Mouse (Mus musculus): Measurements from ENCODE around the gene Cnpy3.
"Not testable (repeated sequence)": the region's sequence is repeated elsewhere in the genome, so short reads cannot be mapped to it uniquely, and the experiment has no call there.

The Cnpy3 gene

GRCm38 (mm10) chr17:46764916-46765315 is 12.9 kb upstream of the Cnpy3 start:
- not testable (repeated sequence) for DNase-seq (ENCODE audit: low read depth, low spot score)

GRCm38 (mm10) chr17:46763544-46763943 is 11.5 kb upstream of the Cnpy3 start, which contains the start of gene Ptcra:
Gene Ptcra, minus strand, starts transcription at chr17:46763712.
- DNase-seq (ENCODE audit: low read depth, low spot score): no peak

GRCm38 (mm10) chr17:46758753-46759152 is 6.7 kb upstream of the Cnpy3 start:
- no peak for DNase-seq (ENCODE audit: low read depth, low spot score)

GRCm38 (mm10) chr17:46751056-46751793 is 789 bp downstream of the Cnpy3 start:
- no peak for DNase-seq (ENCODE audit: low read depth, low spot score)

GRCm38 (mm10) chr17:46750580-46750979 is 1.4 kb downstream of the Cnpy3 start:
- DNase-seq (ENCODE audit: low read depth, low spot score): no peak

- no peak for DNase-seq (ENCODE audit: low read depth, low spot score)
Measured at GRCm38 (mm10) chr17:46749282-46749681, 2.7 kb downstream of the Cnpy3 start.

- no peak for DNase-seq (ENCODE audit: low read depth, low spot score)
Measured at GRCm38 (mm10) chr17:46747806-46748205, 4.2 kb downstream of the Cnpy3 start.

GRCm38 (mm10) chr17:46747234-46747633 is 4.8 kb downstream of the Cnpy3 start:
- no peak for DNase-seq (ENCODE audit: low read depth, low spot score)

- DNase-seq (ENCODE audit: low read depth, low spot score): no peak
Measured at GRCm38 (mm10) chr17:46745506-46745905, 6.5 kb downstream of the Cnpy3 start.

GRCm38 (mm10) chr17:46742986-46743385 is 9.0 kb downstream of the Cnpy3 start:
- DNase-seq (ENCODE audit: low read depth, low spot score): peak; percentile 41

- DNase-seq (ENCODE audit: low read depth, low spot score): no peak
Measured at GRCm38 (mm10) chr17:46741305-46741704, 10.7 kb downstream of the Cnpy3 start.

- peak; percentile 81 for DNase-seq (ENCODE audit: low read depth, low spot score)
Measured at GRCm38 (mm10) chr17:46736160-46736559, 15.9 kb downstream of the Cnpy3 start.

- DNase-seq (ENCODE audit: low read depth, low spot score): no peak
Measured at GRCm38 (mm10) chr17:46735287-46735686, 16.7 kb downstream of the Cnpy3 start.

- DNase-seq (ENCODE audit: low read depth, low spot score): no peak
Measured at GRCm38 (mm10) chr17:46734055-46734454, 18.0 kb downstream of the Cnpy3 start.

- DNase-seq (ENCODE audit: low read depth, low spot score): no peak
Measured at GRCm38 (mm10) chr17:46728904-46729318, 23.1 kb downstream of the Cnpy3 start, which contains the start of gene Gnmt. Gene Gnmt, minus strand, starts transcription at chr17:46729168.

- DNase-seq (ENCODE audit: low read depth, low spot score): no peak
Measured at GRCm38 (mm10) chr17:46728496-46728895, 23.5 kb downstream of the Cnpy3 start.

- DNase-seq (ENCODE audit: low read depth, low spot score): peak; percentile 74
Measured at GRCm38 (mm10) chr17:46728021-46728420, 24.0 kb downstream of the Cnpy3 start.

- no peak for DNase-seq (ENCODE audit: low read depth, low spot score)
Measured at GRCm38 (mm10) chr17:46727271-46727670, 24.7 kb downstream of the Cnpy3 start.

- DNase-seq (ENCODE audit: low read depth, low spot score): no peak
Measured at GRCm38 (mm10) chr17:46725731-46726645, 26.0 kb downstream of the Cnpy3 start.

- peak; percentile 82 for DNase-seq (ENCODE audit: low read depth, low spot score)
Measured at GRCm38 (mm10) chr17:46725273-46725672, 26.7 kb downstream of the Cnpy3 start.

GRCm38 (mm10) chr17:46724477-46725084 is 27.4 kb downstream of the Cnpy3 start:
- DNase-seq (ENCODE audit: low read depth, low spot score): no peak

- DNase-seq (ENCODE audit: low read depth, low spot score): no peak
Measured at GRCm38 (mm10) chr17:46721077-46721476, 30.9 kb downstream of the Cnpy3 start.
